Mouse (Mus musculus) lung, embryonic 15.5 days (tissue): ENCODE results near the gene Usp30. TPM values are rescaled to one million over a fixed set of nuclear protein-coding genes. Genes with fewer than 3 reads are reported as not detected.

Experiments used
- ATAC-seq: fragments of 200-750 bp; cut with Nextera tagmentation; 2 replicates; pipeline ENCODE4 v1.8.0; 2017; ENCODE audit warnings: moderate number of reproducible peaks, borderline replicate concordance; ENCODE audit not compliant: low FRiP score, low TSS enrichment; ENCODE audit errors: extremely low read depth
- H3K27ac ChIP-seq: fragments of 300-500 bp; sonication (generic); 2 replicates; pipeline ENCODE4 v1.5.1; 2015; ENCODE audit warnings: moderate library complexity, mild to moderate bottlenecking, inconsistent platforms
- H3K27me3 ChIP-seq: fragments of 300-500 bp; sonication (generic); 2 replicates; pipeline ENCODE4 v1.6.1; 2015; ENCODE audit warnings: inconsistent platforms
- H3K36me3 ChIP-seq: fragments of 300-500 bp; sonication (generic); 2 replicates; pipeline ENCODE4 v1.6.1; 2015; ENCODE audit warnings: inconsistent platforms
- H3K4me1 ChIP-seq: fragments of 300-500 bp; sonication (generic); 2 replicates; pipeline ENCODE4 v1.6.1; 2015; ENCODE audit warnings: inconsistent platforms
- H3K4me2 ChIP-seq: fragments of 300-500 bp; sonication (generic); 2 replicates; pipeline ENCODE4 v1.6.1; 2015; ENCODE audit warnings: inconsistent platforms, mild to moderate bottlenecking, moderate library complexity
- H3K4me3 ChIP-seq: fragments of 300-500 bp; sonication (generic); 2 replicates; pipeline ENCODE4 v1.5.1; 2015; ENCODE audit warnings: mild to moderate bottlenecking, inconsistent platforms
- H3K9ac ChIP-seq: fragments of 300-500 bp; sonication (generic); 2 replicates; pipeline ENCODE4 v1.6.1; 2015; ENCODE audit warnings: inconsistent platforms
- H3K9me3 ChIP-seq: fragments of 300-500 bp; sonication (generic); 2 replicates; pipeline ENCODE4 v1.6.1; 2016; ENCODE audit warnings: inconsistent platforms
- WGBS: fragments of 180-500 bp; shearing (Covaris S2); methylation state at CpG from one replicate; pipeline ENCODE4 v1.1.7; 2015; 5-methylcytosine and 5-hydroxymethylcytosine counted together
- polyA plus RNA-seq: library from polyadenylated mRNA; unstranded; fragments of >200 nt; fragmentation: Nextera tagmentation; extraction: Ambion mirVana; gene quantifications from 2 replicates; pipeline ENCODE4 v1.2.1, GENCODE M21; 2015

The Usp30 gene
- polyA plus RNA-seq, 1 experiment from 2014 or later: 13.2 TPM

DNA sequence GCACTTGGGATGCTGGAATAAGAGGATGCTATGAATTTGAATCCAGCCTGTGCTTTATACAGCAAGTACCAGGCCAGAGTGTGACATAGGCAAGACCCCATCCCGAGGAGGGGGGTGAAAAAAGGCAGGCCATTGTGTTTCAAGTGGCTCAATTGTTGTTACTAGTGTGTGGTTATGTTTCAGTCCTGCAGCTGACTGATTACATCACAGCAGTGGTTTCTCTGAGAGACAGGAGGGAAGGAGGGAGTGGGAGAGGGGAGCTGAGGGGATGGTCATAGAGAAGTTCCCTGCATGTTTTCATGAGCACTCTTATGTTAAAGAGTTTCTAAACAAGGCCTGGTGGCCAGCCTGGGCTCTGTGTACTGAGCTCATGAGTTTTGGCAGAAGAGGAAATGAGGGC is 37.5 kb downstream of the Usp30 start:
- ATAC-seq: no peak

GRCm38 (mm10) chr5:114106391-114106935 is 41.2 kb downstream of the Usp30 start:
- Histone ChIP-seq H3K9me3 (no peaks in the 10 kb centered on the region), H3K4me3 (no peak overlapping the region), H3K9ac (no peak overlapping the region), H3K27me3 (no peaks in the 10 kb centered on the region), H3K4me2 (no peak overlapping the region), H3K27ac (no peak overlapping the region), H3K4me1 (peaks cover 4% of the 10 kb centered on the region), H3K36me3 (peaks cover 61% of the 10 kb centered on the region)
- WGBS: 75% methylated on average over 16 of the region's 16 CpGs
- no peak for ATAC-seq

More for the DNA sequence above, 37.5 kb downstream of the Usp30 start:
- Histone ChIP-seq H3K36me3 (peaks cover 25% of the 10 kb centered on the region), H3K9me3 (no peaks in the 10 kb centered on the region), H3K4me2 (no peak overlapping the region), H3K4me1 (peaks cover 15% of the 10 kb centered on the region), H3K27me3 (no peaks in the 10 kb centered on the region), H3K4me3 (no peak overlapping the region), H3K27ac (no peak overlapping the region), H3K9ac (no peak overlapping the region)
- WGBS: 72% methylated on average over 1 of the region's 1 CpGs

GRCm38 (mm10) chr5:114113334-114113733 is 48.1 kb downstream of the Usp30 start:
- Histone ChIP-seq H3K36me3 (peaks cover 60% of the 10 kb centered on the region), H3K9ac (no peak overlapping the region), H3K27me3 (no peaks in the 10 kb centered on the region), H3K27ac (no peak overlapping the region), H3K4me1 (no peaks in the 10 kb centered on the region), H3K4me3 (no peak overlapping the region), H3K4me2 (no peak overlapping the region), H3K9me3 (no peaks in the 10 kb centered on the region)
- no peak for ATAC-seq
- 81% methylated on average over 6 of the region's 6 CpGs for WGBS

DNA sequence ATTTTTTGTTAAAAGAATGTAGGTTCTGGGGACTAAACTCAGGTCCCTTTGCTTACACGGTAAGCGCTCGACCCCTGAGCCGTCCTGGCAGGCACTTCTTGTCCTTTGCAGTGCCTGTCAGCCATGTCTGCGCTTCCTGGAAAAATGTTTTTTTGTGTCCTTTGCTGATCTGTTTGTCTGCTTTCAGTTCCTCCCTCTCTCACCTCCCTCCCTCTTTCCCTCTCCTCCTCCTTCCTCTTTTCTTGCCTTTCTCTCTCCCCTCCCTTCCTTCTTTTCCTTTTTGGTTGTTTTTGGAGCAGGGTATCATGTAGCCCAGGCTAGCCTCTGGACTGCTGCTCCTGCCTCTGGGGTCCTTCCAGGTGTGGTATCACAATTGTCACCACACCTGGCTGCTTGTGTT is 49.8 kb downstream of the Usp30 start:
- WGBS: 73% methylated on average over 5 of the region's 5 CpGs
- Histone ChIP-seq H3K27ac (no peak overlapping the region), H3K36me3 (peaks cover 50% of the 10 kb centered on the region), H3K4me1 (no peaks in the 10 kb centered on the region), H3K9ac (no peak overlapping the region), H3K4me3 (no peak overlapping the region), H3K4me2 (no peak overlapping the region), H3K27me3 (no peaks in the 10 kb centered on the region), H3K9me3 (no peaks in the 10 kb centered on the region)
- no peak for ATAC-seq

- H3K4me1 ChIP-seq: no peaks in the 10 kb centered on the region
- H3K4me2 ChIP-seq: no peak overlapping the region
- peaks cover 50% of the 10 kb centered on the region for H3K36me3 ChIP-seq
- H3K27me3 ChIP-seq: no peaks in the 10 kb centered on the region
- no peak for ATAC-seq
- no peak overlapping the region for H3K27ac ChIP-seq
- WGBS: 73% methylated on average over 7 of the region's 7 CpGs
- no peak overlapping the region for H3K4me3 ChIP-seq
- H3K9me3 ChIP-seq: no peaks in the 10 kb centered on the region
- H3K9ac ChIP-seq: no peak overlapping the region
Measured at GRCm38 (mm10) chr5:114116586-114116985, 51.3 kb downstream of the Usp30 start.

- Histone ChIP-seq H3K27ac (no peak overlapping the region), H3K4me2 (no peak overlapping the region), H3K4me3 (no peak overlapping the region), H3K36me3 (peaks cover 53% of the 10 kb centered on the region), H3K4me1 (no peaks in the 10 kb centered on the region), H3K9ac (no peak overlapping the region), H3K9me3 (no peaks in the 10 kb centered on the region), H3K27me3 (no peaks in the 10 kb centered on the region)
- ATAC-seq: no peak
- 72% methylated on average over 4 of the region's 4 CpGs for WGBS
Measured at GRCm38 (mm10) chr5:114119806-114120205, 54.5 kb downstream of the Usp30 start.

- no peaks in the 10 kb centered on the region for H3K27me3 ChIP-seq
- no peak overlapping the region for H3K4me2 ChIP-seq
- no peaks in the 10 kb centered on the region for H3K9me3 ChIP-seq
- no peak overlapping the region for H3K9ac ChIP-seq
- H3K4me3 ChIP-seq: no peak overlapping the region
- ATAC-seq: no peak
- H3K27ac ChIP-seq: no peak overlapping the region
- 94% methylated on average over 3 of the region's 3 CpGs for WGBS
- peaks cover 30% of the 10 kb centered on the region for H3K36me3 ChIP-seq
- H3K4me1 ChIP-seq: peaks cover 10% of the 10 kb centered on the region
Measured at GRCm38 (mm10) chr5:114126008-114126407, 60.7 kb downstream of the Usp30 start.

DNA sequence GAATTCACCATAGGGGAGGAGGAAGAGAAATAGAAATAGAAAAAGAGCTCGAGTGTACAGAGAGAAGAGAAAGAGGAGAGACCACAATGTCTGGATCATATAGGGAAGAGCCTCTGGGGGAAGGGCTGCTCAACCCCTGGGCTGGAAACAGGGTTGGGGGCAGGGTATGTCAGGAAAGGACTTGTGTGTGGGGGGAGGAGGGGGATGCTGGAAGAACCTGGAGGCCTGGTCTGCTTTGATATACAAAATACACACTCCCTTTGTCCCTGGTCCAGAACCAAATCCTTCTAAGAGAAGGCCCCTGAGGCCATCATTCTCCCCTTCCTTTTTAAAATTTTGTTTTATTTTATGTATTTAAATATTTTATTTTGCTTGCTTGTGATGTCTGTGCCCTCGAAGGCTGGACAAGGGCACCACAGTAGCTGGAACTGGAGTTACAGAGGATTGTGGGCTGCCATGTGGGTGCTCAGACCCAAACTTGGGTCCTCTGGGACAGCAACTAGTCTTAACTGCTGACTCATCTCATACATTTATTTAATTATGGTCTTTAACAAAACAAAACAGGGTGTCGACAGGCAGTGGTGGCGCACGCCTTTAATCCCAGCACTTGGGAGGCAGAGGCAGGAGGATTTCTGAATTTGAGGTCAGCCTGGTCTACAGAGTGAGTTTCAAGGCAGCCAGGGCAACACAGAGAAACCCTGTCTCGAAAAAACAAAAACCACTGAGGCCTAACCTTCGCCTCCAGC is 61.4 kb downstream of the Usp30 start:
- peak overlapping the region; percentile 94; the same call in 1 of the 2 replicates for H3K27ac ChIP-seq
- H3K4me3 ChIP-seq: peak overlapping the region; percentile 68; the same call in 1 of the 2 replicates
- no peak overlapping the region for H3K9ac ChIP-seq
- no peaks in the 10 kb centered on the region for H3K27me3 ChIP-seq
- 87% methylated on average over 7 of the region's 7 CpGs for WGBS
- peaks cover 23% of the 10 kb centered on the region for H3K36me3 ChIP-seq
- H3K9me3 ChIP-seq: no peaks in the 10 kb centered on the region
- peak overlapping the region; percentile 98 for H3K4me2 ChIP-seq
- peaks cover 12% of the 10 kb centered on the region for H3K4me1 ChIP-seq
- ATAC-seq: no peak

DNA sequence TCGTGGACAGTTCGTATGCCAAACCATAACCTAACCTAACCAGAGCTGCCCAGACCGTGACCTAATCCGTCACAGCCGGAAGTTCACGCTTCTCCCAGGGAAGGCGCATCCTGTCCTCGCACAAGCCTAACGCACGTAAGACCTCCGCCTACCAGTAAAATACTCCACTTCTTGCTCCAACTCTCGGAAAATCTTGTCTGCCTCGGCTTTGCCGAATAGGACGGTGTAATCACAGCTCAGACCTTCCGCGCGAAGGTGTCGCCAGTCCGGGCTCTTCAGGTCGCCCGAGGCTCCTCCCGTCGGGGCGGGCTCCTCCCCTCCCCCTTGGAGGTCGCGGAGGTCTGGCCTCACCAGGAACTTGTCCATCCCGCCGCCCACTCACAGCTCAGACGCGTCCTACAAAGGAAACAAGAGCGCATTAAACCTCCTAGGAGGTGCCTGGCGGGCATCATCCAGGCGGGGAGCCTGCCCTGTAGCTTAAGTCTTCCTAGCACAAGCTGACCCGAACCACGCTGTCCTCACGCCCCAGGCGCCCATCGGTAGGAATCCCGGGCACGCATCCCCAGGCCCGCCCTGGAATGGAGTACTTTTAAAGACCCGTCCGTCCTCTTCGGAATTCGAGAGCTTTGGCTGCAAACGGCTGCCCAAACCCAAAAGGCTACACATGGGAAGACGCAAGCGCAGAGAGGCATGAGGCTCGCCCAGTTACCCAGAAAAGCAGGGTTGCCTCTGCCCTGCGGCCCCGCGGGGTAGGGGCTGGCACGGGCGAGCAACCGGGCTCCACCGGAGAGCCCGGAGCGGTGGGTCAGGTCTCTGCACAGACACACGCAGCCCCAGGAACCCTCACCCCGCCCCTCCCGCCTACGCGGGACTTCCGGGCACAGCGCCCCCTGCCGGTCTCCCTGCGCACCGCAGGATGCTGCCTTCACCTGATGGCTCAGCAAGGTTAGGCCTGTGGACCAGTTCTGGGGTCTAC is 62.4 kb downstream of the Usp30 start, which contains the start of gene Alkbh2:
Gene Alkbh2 (minus strand): TSS at position 845 of the 976 bp plus-strand sequence.
- Histone ChIP-seq H3K9me3 (no peaks in the 10 kb centered on the region), H3K27ac (peak within 1 kb of the TSS; percentile 94), H3K9ac (peak within 1 kb of the TSS; percentile 72), H3K27me3 (no peaks in the 10 kb centered on the region), H3K4me2 (peak within 1 kb of the TSS; percentile 98), H3K36me3 (peaks cover 14% of the 10 kb centered on the region; the same call in 1 of the 2 replicates), H3K4me3 (peak within 1 kb of the TSS; percentile 68), H3K4me1 (peaks cover 21% of the 10 kb centered on the region)
- peak; percentile 9; the same call in 1 of the 2 replicates for ATAC-seq
- under 1% methylated on average over 69 of the region's 69 CpGs for WGBS

DNA sequence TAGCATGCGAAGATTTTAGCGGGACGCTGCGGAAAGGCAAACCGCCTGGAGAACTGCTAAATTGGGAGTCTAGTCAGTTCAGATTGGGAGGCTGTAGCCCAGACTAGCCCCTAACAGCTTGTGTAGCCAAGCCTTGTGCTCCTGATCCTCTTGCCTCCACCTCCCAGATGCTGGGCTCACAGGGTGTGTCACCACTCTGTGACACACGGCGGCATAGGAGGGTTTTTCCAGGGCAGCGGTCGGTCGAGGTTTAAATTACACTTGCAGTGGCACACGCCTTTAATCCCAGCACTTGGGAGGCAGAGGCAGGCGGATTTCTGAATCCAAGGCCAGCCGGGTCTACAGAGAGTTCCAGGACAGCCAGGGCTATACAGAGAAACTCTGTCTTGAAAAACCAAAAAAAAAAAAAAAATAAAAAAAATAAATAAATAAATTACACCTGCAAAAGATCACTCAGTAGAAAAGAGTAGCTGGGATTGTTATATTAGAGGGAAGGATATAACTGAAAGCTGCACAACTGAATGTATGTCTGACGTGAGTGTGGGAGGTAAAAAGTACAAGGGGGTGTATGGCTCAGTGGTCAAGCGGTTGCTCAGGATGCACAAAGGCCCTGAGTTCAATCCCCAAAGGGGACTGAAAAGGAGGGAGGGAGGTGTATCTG is 64.4 kb downstream of the Usp30 start:
- no peaks in the 10 kb centered on the region for H3K27me3 ChIP-seq
- H3K36me3 ChIP-seq: no peaks in the 10 kb centered on the region
- peaks cover 25% of the 10 kb centered on the region for H3K4me1 ChIP-seq
- no peaks in the 10 kb centered on the region for H3K9me3 ChIP-seq
- peak overlapping the region; percentile 100 for H3K4me2 ChIP-seq
- ATAC-seq: no peak
- H3K9ac ChIP-seq: peak overlapping the region; percentile 65; the same call in 1 of the 2 replicates
- H3K27ac ChIP-seq: no peak overlapping the region
- peak overlapping the region; percentile 77 for H3K4me3 ChIP-seq
- 74% methylated on average over 15 of the region's 15 CpGs for WGBS

- Histone ChIP-seq H3K27ac (peak within 1 kb of the TSS; percentile 34), H3K4me2 (peak within 1 kb of the TSS; percentile 100), H3K4me1 (peaks cover 25% of the 10 kb centered on the region), H3K9ac (peak within 1 kb of the TSS; percentile 65), H3K9me3 (no peaks in the 10 kb centered on the region), H3K4me3 (peak within 1 kb of the TSS; percentile 77), H3K36me3 (no peaks in the 10 kb centered on the region), H3K27me3 (no peaks in the 10 kb centered on the region)
- ATAC-seq: peak; percentile 28
- WGBS: 0% methylated on average over 21 of the region's 29 CpGs
Measured at GRCm38 (mm10) chr5:114130211-114130605, 64.9 kb downstream of the Usp30 start, which contains the start of gene Ung. Gene Ung, plus strand, starts transcription at chr5:114130386.
